Mouse (Mus musculus) lung, embryonic 14.5 days (tissue): Measurements from ENCODE around the gene Pidd1. TPM values are rescaled to one million over a fixed set of nuclear protein-coding genes. Genes with fewer than 3 reads are reported as not detected.

ENCODE experiments used
- ATAC-seq: fragments of 200-750 bp; cut with Nextera tagmentation; 2 replicates; pipeline ENCODE4 v1.8.0; 2017; ENCODE audit warnings: mild to moderate bottlenecking, moderate TSS enrichment, moderate library complexity; ENCODE audit not compliant: insufficient read depth
- DNase-seq: peaks from one replicate; pipeline ENCODE4 v3.0.0-alpha.2; 2015
- H3K27ac ChIP-seq: fragments of 300-500 bp; sonication (generic); 2 replicates; pipeline ENCODE4 v1.5.1; 2014; ENCODE audit warnings: low read depth, mild to moderate bottlenecking, moderate library complexity
- H3K27me3 ChIP-seq: fragments of 300-500 bp; sonication (generic); 2 replicates; pipeline ENCODE4 v1.6.1; 2014; ENCODE audit warnings: low read length, control low read depth; ENCODE audit not compliant: insufficient read depth
- H3K36me3 ChIP-seq: fragments of 300-500 bp; sonication (generic); 2 replicates; pipeline ENCODE4 v1.6.1; 2014; ENCODE audit warnings: control low read depth; ENCODE audit not compliant: insufficient read depth
- H3K4me1 ChIP-seq: fragments of 300-500 bp; sonication (generic); 2 replicates; pipeline ENCODE4 v1.6.1; 2014; ENCODE audit warnings: antibody characterized with exemption, control low read depth; ENCODE audit not compliant: insufficient read depth
- H3K4me2 ChIP-seq: fragments of 300-500 bp; sonication (generic); 2 replicates; pipeline ENCODE4 v1.6.1; 2014; ENCODE audit warnings: mild to moderate bottlenecking
- H3K4me3 ChIP-seq: fragments of 300-500 bp; sonication (generic); 2 replicates; pipeline ENCODE4 v1.5.1; 2014; ENCODE audit warnings: low read depth, low read length
- H3K9ac ChIP-seq: fragments of 300-500 bp; sonication (generic); 2 replicates; pipeline ENCODE4 v1.6.1; 2014
- H3K9me3 ChIP-seq: fragments of 300-500 bp; sonication (generic); 2 replicates; pipeline ENCODE4 v1.6.1; 2016; ENCODE audit warnings: low read depth, low read length, control low read depth
- CTCF ChIP-seq: IDR thresholded peaks from 2 replicates; pipeline ENCODE4 v1.5.1; 2016; ENCODE audit warnings: antibody characterized with exemption, low read depth
- WGBS: fragments of 180-500 bp; shearing (Covaris S2); extraction: QIAGEN DNeasy Blood & Tissue Kit; methylation state at CpG from one replicate; pipeline ENCODE4 v1.1.7; 2014; 5-methylcytosine and 5-hydroxymethylcytosine counted together
- polyA plus RNA-seq: library from polyadenylated mRNA; unstranded; fragments of >200 nt; fragmentation: Nextera tagmentation; extraction: Ambion mirVana; gene quantifications from 2 replicates; pipeline ENCODE4 v1.2.1, GENCODE M21; 2014

Gene Pidd1
- polyA plus RNA-seq, 1 experiment from 2014 or later: 14.2 TPM

GRCm38 (mm10) chr7:141472763-141473162 lies 28.9 kb upstream of the Pidd1 start:
- TF ChIP-seq CTCF: no peak
- Histone ChIP-seq H3K4me1 (peaks cover 34% of the 10 kb centered on the region), H3K27ac (no peak overlapping the region), H3K4me3 (no peak overlapping the region), H3K27me3 (no peaks in the 10 kb centered on the region), H3K36me3 (peaks cover 39% of the 10 kb centered on the region), H3K9me3 (no peaks in the 10 kb centered on the region), H3K4me2 (no peak overlapping the region), H3K9ac (no peak overlapping the region)
- no peak for ATAC-seq
- WGBS: 74% methylated on average over 6 of the region's 6 CpGs
- no peak for DNase-seq

GRCm38 (mm10) chr7:141472226-141472625 lies 28.4 kb upstream of the Pidd1 start:
- Histone ChIP-seq H3K4me3 (no peak overlapping the region), H3K4me1 (peaks cover 28% of the 10 kb centered on the region), H3K9ac (no peak overlapping the region), H3K27me3 (no peaks in the 10 kb centered on the region), H3K9me3 (no peaks in the 10 kb centered on the region), H3K27ac (no peak overlapping the region), H3K36me3 (peaks cover 39% of the 10 kb centered on the region), H3K4me2 (no peak overlapping the region)
- WGBS: 73% methylated on average over 6 of the region's 6 CpGs
- DNase-seq (no peak), ATAC-seq (no peak)
- TF ChIP-seq CTCF: no peak

- Histone ChIP-seq H3K9me3 (no peaks in the 10 kb centered on the region), H3K36me3 (peaks cover 39% of the 10 kb centered on the region), H3K4me3 (no peak overlapping the region), H3K4me2 (no peak overlapping the region), H3K27ac (no peak overlapping the region), H3K9ac (no peak overlapping the region), H3K27me3 (0 out of 2 replicates have a peak, but pooled peaks cover 4% of the 10 kb centered on the region), H3K4me1 (peaks cover 30% of the 10 kb centered on the region)
- no peak for TF ChIP-seq CTCF
- ATAC-seq: no peak
- DNase-seq: no peak
- WGBS: 85% methylated on average over 1 of the region's 1 CpGs
Measured at GRCm38 (mm10) chr7:141471236-141471635, 27.4 kb upstream of the Pidd1 start.

- Histone ChIP-seq H3K4me1 (peaks cover 30% of the 10 kb centered on the region), H3K27me3 (peaks cover 9% of the 10 kb centered on the region; the same call in 1 of the 2 replicates), H3K4me2 (no peak overlapping the region), H3K9me3 (no peaks in the 10 kb centered on the region), H3K27ac (no peak overlapping the region), H3K4me3 (no peak overlapping the region), H3K36me3 (peaks cover 39% of the 10 kb centered on the region), H3K9ac (no peak overlapping the region)
- WGBS: 88% methylated on average over 10 of the region's 10 CpGs
- no peak for ATAC-seq
- no peak for TF ChIP-seq CTCF
- DNase-seq: no peak
Measured at GRCm38 (mm10) chr7:141470637-141470944, 26.8 kb upstream of the Pidd1 start.

GRCm38 (mm10) chr7:141469901-141470636 lies 26.2 kb upstream of the Pidd1 start:
- DNase-seq: no peak
- H3K4me1 ChIP-seq: peaks cover 30% of the 10 kb centered on the region
- no peak for ATAC-seq
- H3K4me3 ChIP-seq: peak overlapping the region; percentile 2; the same call in 1 of the 2 replicates
- H3K27me3 ChIP-seq: peaks cover 14% of the 10 kb centered on the region; the same call in 1 of the 2 replicates
- WGBS: 87% methylated on average over 18 of the region's 18 CpGs
- no peak overlapping the region for H3K9ac ChIP-seq
- no peaks in the 10 kb centered on the region for H3K9me3 ChIP-seq
- no peak for TF ChIP-seq CTCF
- peak overlapping the region; percentile 95; the same call in 1 of the 2 replicates for H3K4me2 ChIP-seq
- H3K27ac ChIP-seq: no peak overlapping the region
- peaks cover 39% of the 10 kb centered on the region for H3K36me3 ChIP-seq

- Histone ChIP-seq H3K4me3 (peak overlapping the region; percentile 76), H3K36me3 (peaks cover 39% of the 10 kb centered on the region), H3K4me2 (peak overlapping the region; percentile 95), H3K27ac (peak overlapping the region; percentile 93), H3K9me3 (no peaks in the 10 kb centered on the region), H3K4me1 (peaks cover 35% of the 10 kb centered on the region), H3K9ac (peak overlapping the region; percentile 84), H3K27me3 (peaks cover 21% of the 10 kb centered on the region)
- no peak for ATAC-seq
- no peak for TF ChIP-seq CTCF
- no peak for DNase-seq
- WGBS: 69% methylated on average over 6 of the region's 6 CpGs
Measured at GRCm38 (mm10) chr7:141469352-141469751, 25.5 kb upstream of the Pidd1 start.

- WGBS: 5% methylated on average over 8 of the region's 8 CpGs
- Histone ChIP-seq H3K36me3 (peaks cover 39% of the 10 kb centered on the region), H3K4me3 (peak overlapping the region; percentile 76), H3K4me2 (peak overlapping the region; percentile 95), H3K27me3 (peaks cover 28% of the 10 kb centered on the region), H3K9me3 (no peaks in the 10 kb centered on the region), H3K4me1 (peaks cover 29% of the 10 kb centered on the region), H3K9ac (peak overlapping the region; percentile 84), H3K27ac (peak overlapping the region; percentile 93)
- peak; percentile 87 for DNase-seq
- peak; percentile 77 for ATAC-seq
- peak; percentile 60 for TF ChIP-seq CTCF
Measured at GRCm38 (mm10) chr7:141468522-141469211, 24.8 kb upstream of the Pidd1 start.
